Mouse (Mus musculus): ENCODE results near the gene Gxylt2. TPM values are rescaled to one million over a fixed set of nuclear protein-coding genes. Genes with fewer than 3 reads are reported as not detected.
A peak's percentile ranks its signal among the peaks of the same experiment; 100 is the strongest.

Gene Gxylt2
- polyA plus RNA-seq, 1 experiment from 2014 or later: 0.89 TPM

GRCm38 (mm10) chr6:100845058-100845457 is 140.5 kb downstream of the Gxylt2 start:
- 85% methylated on average over 4 of the region's 4 CpGs for WGBS
- TF ChIP-seq CTCF (IDR thresholded peaks at IDR 0.05; ENCODE audit: low read depth) (no peak), EP300 (optimal IDR thresholded peaks at IDR 0.05) (no peak)
- H3K4me3 ChIP-seq (ENCODE audit: low read depth, low read length): no peak overlapping the region
- H3K27ac ChIP-seq (replicated peaks): no peak overlapping the region
- H3K9ac ChIP-seq (ENCODE audit: low read length): no peak overlapping the region
- H3K4me2 ChIP-seq (replicated peaks; ENCODE audit: low read depth): no peak overlapping the region
- H3K27me3 ChIP-seq (ENCODE audit: control insufficient read depth, insufficient read depth, low read length): no peaks in the 10 kb centered on the region
- ATAC-seq (ENCODE audit: low FRiP score, low TSS enrichment): no peak
- H3K4me1 ChIP-seq (replicated peaks; ENCODE audit: control insufficient read depth, insufficient read depth): no peaks in the 10 kb centered on the region
- peaks cover 6% of the 10 kb centered on the region; the same call in 1 of the 2 replicates for H3K36me3 ChIP-seq (ENCODE audit: control insufficient read depth, insufficient read depth, low read length)
- no peak for DNase-seq (ENCODE audit: low spot score)
- H3K9me3 ChIP-seq (ENCODE audit: control insufficient read depth, low read length): no peaks in the 10 kb centered on the region

GRCm38 (mm10) chr6:100847264-100847663 is 142.7 kb downstream of the Gxylt2 start:
- WGBS: 76% methylated on average over 5 of the region's 5 CpGs
- no peaks in the 10 kb centered on the region for H3K4me1 ChIP-seq (replicated peaks; ENCODE audit: control insufficient read depth, insufficient read depth)
- TF ChIP-seq EP300 (optimal IDR thresholded peaks at IDR 0.05) (no peak), CTCF (IDR thresholded peaks at IDR 0.05; ENCODE audit: low read depth) (no peak)
- H3K27ac ChIP-seq (replicated peaks): no peak overlapping the region
- no peak overlapping the region for H3K9ac ChIP-seq (ENCODE audit: low read length)
- H3K9me3 ChIP-seq (ENCODE audit: control insufficient read depth, low read length): no peaks in the 10 kb centered on the region
- H3K4me2 ChIP-seq (replicated peaks; ENCODE audit: low read depth): no peak overlapping the region
- ATAC-seq (ENCODE audit: low FRiP score, low TSS enrichment): no peak
- H3K4me3 ChIP-seq (ENCODE audit: low read depth, low read length): no peak overlapping the region
- peaks cover 2% of the 10 kb centered on the region; the same call in 1 of the 2 replicates for H3K36me3 ChIP-seq (ENCODE audit: control insufficient read depth, insufficient read depth, low read length)
- DNase-seq (ENCODE audit: low spot score): no peak
- no peaks in the 10 kb centered on the region for H3K27me3 ChIP-seq (ENCODE audit: control insufficient read depth, insufficient read depth, low read length)

- H3K4me2 ChIP-seq (replicated peaks; ENCODE audit: low read depth): no peak overlapping the region
- no peak for DNase-seq (ENCODE audit: low spot score)
- H3K27me3 ChIP-seq (ENCODE audit: control insufficient read depth, insufficient read depth, low read length): no peaks in the 10 kb centered on the region
- no peaks in the 10 kb centered on the region for H3K4me1 ChIP-seq (replicated peaks; ENCODE audit: control insufficient read depth, insufficient read depth)
- no peak overlapping the region for H3K4me3 ChIP-seq (ENCODE audit: low read depth, low read length)
- WGBS: 68% methylated on average over 9 of the region's 9 CpGs
- H3K36me3 ChIP-seq (ENCODE audit: control insufficient read depth, insufficient read depth, low read length): no peaks in the 10 kb centered on the region
- no peak overlapping the region for H3K9ac ChIP-seq (ENCODE audit: low read length)
- no peaks in the 10 kb centered on the region for H3K9me3 ChIP-seq (ENCODE audit: control insufficient read depth, low read length)
- H3K27ac ChIP-seq (replicated peaks): no peak overlapping the region
- TF ChIP-seq CTCF (IDR thresholded peaks at IDR 0.05; ENCODE audit: low read depth): no peak
- TF ChIP-seq EP300 (optimal IDR thresholded peaks at IDR 0.05): no peak
- no peak for ATAC-seq (ENCODE audit: low FRiP score, low TSS enrichment)
Measured at GRCm38 (mm10) chr6:100848682-100849375, 144.3 kb downstream of the Gxylt2 start.

GRCm38 (mm10) chr6:100850671-100851081 is 146.1 kb downstream of the Gxylt2 start:
- Histone ChIP-seq H3K9ac (ENCODE audit: low read length) (no peak overlapping the region), H3K4me2 (replicated peaks; ENCODE audit: low read depth) (no peak overlapping the region), H3K36me3 (ENCODE audit: control insufficient read depth, insufficient read depth, low read length) (no peaks in the 10 kb centered on the region), H3K9me3 (ENCODE audit: control insufficient read depth, low read length) (no peaks in the 10 kb centered on the region), H3K4me1 (replicated peaks; ENCODE audit: control insufficient read depth, insufficient read depth) (no peaks in the 10 kb centered on the region), H3K4me3 (ENCODE audit: low read depth, low read length) (no peak overlapping the region), H3K27me3 (ENCODE audit: control insufficient read depth, insufficient read depth, low read length) (no peaks in the 10 kb centered on the region), H3K27ac (replicated peaks) (0 out of 2 replicates have a peak overlapping the region, but pooled peaks have one; percentile 49)
- DNase-seq (ENCODE audit: low spot score) (peak; percentile 73), ATAC-seq (ENCODE audit: low FRiP score, low TSS enrichment) (peak; percentile 99)
- no peak for TF ChIP-seq CTCF (IDR thresholded peaks at IDR 0.05; ENCODE audit: low read depth)
- no peak for TF ChIP-seq EP300 (optimal IDR thresholded peaks at IDR 0.05)
- 56% methylated on average over 9 of the region's 9 CpGs for WGBS

- no peaks in the 10 kb centered on the region for H3K9me3 ChIP-seq (ENCODE audit: control insufficient read depth, low read length)
- no peak overlapping the region for H3K9ac ChIP-seq (ENCODE audit: low read length)
- 66% methylated on average over 5 of the region's 5 CpGs for WGBS
- no peak overlapping the region for H3K4me2 ChIP-seq (replicated peaks; ENCODE audit: low read depth)
- H3K4me1 ChIP-seq (replicated peaks; ENCODE audit: control insufficient read depth, insufficient read depth): no peaks in the 10 kb centered on the region
- H3K36me3 ChIP-seq (ENCODE audit: control insufficient read depth, insufficient read depth, low read length): no peaks in the 10 kb centered on the region
- TF ChIP-seq EP300 (optimal IDR thresholded peaks at IDR 0.05) (no peak), CTCF (IDR thresholded peaks at IDR 0.05; ENCODE audit: low read depth) (no peak)
- 0 out of 2 replicates have a peak overlapping the region, but pooled peaks have one; percentile 49 for H3K27ac ChIP-seq (replicated peaks)
- H3K4me3 ChIP-seq (ENCODE audit: low read depth, low read length): no peak overlapping the region
- ATAC-seq (ENCODE audit: low FRiP score, low TSS enrichment) (0 out of 2 replicates have a peak, but pooled peaks have one; percentile 33), DNase-seq (ENCODE audit: low spot score) (no peak)
- no peaks in the 10 kb centered on the region for H3K27me3 ChIP-seq (ENCODE audit: control insufficient read depth, insufficient read depth, low read length)
Measured at GRCm38 (mm10) chr6:100851083-100851482, 146.5 kb downstream of the Gxylt2 start.

Other genes starting within 250 kb of the Gxylt2 start
- 7.1 and 7.7 TPM in 2 replicates for gene Shq1, start 33.6 kb upstream of the Gxylt2 start, polyA plus RNA-seq (2015; fragmentation: Nextera tagmentation; extraction: Ambion mirVana)
- 8.3 and 8.7 TPM in 2 replicates for gene Ppp4r2, start 128.9 kb downstream of the Gxylt2 start, polyA plus RNA-seq (2015; fragmentation: Nextera tagmentation; extraction: Ambion mirVana)

All from stomach, postnatal 0 days (tissue).